Mouse (Mus musculus) embryo, embryonic 10 days (tissue): ENCODE results near the gene H1f0.

Source experiments
- DNase-seq: peaks from one replicate; pipeline ENCODE4 v3.0.0-alpha.2; 2015; ENCODE audit warnings: low spot score

Gene H1f0

DNA sequence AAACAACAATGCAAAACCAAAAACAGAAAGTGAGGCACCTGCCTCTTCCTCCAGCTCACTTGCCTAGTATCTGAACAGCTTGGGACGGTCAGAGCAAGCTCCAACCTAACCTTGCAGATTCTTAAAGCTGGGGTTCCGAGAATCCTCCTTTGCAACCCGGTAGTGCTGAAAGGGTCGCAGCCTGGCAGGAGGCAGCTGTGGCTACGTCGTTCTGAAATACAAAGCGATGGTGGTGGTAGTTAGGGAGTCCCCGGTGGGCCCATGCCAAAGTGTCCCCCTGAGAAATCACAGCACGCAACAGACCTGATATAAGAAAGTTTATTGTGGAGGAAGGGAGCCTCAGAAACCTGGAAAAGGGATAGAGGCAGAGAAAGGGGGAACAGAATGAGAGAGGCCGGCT is 10.1 kb downstream of the H1f0 start:
- DNase-seq: no peak

DNA sequence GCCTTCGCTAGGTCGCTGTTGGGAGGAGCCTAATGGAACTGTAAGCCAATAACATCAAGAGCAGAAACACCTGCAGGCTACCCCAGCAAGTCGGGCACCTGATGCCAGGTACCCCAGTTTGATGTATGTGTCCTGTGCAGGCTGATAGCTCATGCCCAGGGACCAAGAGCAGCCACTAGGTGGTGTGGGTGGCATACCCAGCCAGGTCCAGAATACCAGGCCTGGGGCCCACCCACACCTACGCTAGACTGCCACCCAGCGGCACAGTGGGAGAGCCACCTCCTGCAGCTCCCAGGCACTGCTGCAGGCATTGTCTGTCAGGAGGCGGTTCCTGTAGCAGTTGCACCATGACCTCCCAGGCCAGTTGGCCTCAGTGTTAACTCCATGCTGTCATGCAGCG is 10.6 kb downstream of the H1f0 start:
- peak; percentile 84 for DNase-seq

GRCm38 (mm10) chr15:79040501-79041416 is 12.5 kb downstream of the H1f0 start:
- peak; percentile 55 for DNase-seq

- no peak for DNase-seq
Measured at GRCm38 (mm10) chr15:79041585-79041984, 13.3 kb downstream of the H1f0 start, which contains the start of gene Galr3. Gene Galr3, plus strand, starts transcription at chr15:79041885.

GRCm38 (mm10) chr15:79042721-79043491 is 14.7 kb downstream of the H1f0 start:
- peak; percentile 61 for DNase-seq

- peak; percentile 61 for DNase-seq
Measured at GRCm38 (mm10) chr15:79044837-79045236, 16.6 kb downstream of the H1f0 start.

GRCm38 (mm10) chr15:79048186-79048585 is 19.9 kb downstream of the H1f0 start:
- no peak for DNase-seq

DNA sequence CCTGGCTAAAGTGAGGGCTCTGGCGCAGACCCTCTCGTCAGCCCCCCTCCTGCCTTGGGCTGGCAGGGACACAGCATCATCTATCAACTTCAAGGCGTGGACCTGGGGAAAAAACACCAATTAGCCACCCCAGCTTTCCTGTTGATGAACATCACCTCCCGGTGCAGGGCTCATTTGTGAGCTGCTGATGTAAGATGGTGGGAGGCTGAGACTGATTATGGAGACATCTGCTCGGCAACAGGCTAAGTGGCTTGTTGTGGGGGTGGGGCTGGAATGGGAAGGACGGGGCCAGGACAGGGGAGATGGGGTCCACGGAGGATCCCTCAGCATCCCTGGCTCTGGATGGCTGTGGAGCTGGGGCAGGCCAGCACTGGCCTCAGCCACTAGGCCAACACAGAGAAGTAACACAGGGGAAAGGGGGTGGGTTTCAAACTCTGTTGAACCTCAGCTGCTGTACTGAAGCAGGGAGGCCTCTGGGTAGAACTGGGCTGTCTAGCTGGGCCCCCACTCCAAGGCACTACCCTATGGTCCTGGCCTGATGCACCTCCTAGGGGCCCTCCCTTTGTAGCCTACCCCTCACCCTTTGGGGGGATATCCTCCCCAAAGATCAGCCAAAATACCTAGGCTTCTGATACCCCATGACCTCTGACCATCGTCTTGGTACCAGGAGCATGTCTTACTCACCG is 22.1 kb downstream of the H1f0 start:
- no peak for DNase-seq

DNA sequence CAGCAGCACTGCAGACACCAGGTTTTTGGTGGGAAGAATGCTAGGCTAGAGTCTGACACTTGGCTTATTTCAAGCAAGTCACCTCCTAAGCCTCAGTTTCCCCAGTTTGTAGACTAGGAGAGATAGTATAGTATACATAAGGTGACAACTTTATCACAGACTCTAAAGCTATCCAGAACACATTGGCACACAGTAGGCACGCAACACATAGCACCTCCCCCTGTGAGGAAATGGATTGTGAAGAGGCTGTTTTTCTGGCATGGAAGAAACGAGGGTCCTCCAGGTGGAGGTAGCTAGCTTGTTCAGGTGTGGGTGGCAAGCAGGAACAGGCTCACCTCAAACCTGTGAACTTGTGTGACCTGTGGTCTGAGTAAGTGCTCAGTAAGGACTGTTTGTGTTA is 22.7 kb downstream of the H1f0 start:
- no peak for DNase-seq

GRCm38 (mm10) chr15:79051461-79052360 is 23.5 kb downstream of the H1f0 start:
- DNase-seq: no peak

GRCm38 (mm10) chr15:79052366-79052765 is 24.1 kb downstream of the H1f0 start:
- DNase-seq: no peak

- no peak for DNase-seq
Measured at GRCm38 (mm10) chr15:79056601-79057000, 28.4 kb downstream of the H1f0 start.

GRCm38 (mm10) chr15:79057850-79058249 is 29.6 kb downstream of the H1f0 start:
- DNase-seq: no peak

- DNase-seq: no peak
Measured at GRCm38 (mm10) chr15:79060887-79061565, 32.8 kb downstream of the H1f0 start.

DNA sequence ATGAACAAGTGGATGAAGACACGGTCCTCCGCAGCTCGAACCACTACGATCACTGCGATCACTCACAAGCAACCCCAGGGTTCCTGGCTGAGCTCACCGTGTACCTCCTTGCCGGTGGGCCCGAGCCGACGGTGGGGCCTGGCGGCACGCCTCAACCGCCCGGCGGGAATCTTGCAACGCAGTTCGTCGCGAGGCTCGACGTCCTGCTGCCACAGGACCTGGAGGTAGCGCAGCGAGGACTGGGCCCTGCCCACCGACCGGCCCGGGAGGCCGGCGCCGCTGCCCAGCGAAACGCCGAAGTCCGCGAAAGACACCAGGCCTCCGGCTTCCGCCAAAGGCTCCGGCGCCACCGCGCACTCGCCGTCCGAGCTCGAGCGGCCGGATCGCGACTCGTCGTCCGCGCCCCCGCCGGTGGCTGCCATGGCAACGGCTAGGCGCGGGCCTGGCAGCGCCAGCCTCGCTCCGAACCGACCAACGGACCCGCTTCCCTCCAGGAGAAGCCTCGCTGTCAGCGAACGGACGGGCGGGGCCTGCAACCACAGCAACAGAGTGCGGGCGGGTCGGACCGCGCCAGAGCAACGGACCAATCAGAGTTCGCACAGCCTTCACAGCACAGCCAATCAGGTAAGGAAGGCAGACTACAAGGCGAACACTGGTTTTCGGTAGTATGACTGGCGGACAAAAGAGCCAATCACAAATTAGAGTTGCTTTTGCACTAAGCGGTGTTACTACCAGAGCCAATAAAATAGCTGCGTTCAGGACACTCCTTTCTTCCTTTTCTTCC is 34.3 kb downstream of the H1f0 start, which contains the start of gene Ankrd54:
Gene Ankrd54, minus strand, starts transcription at position 518 of the 784 bp plus-strand sequence.
- DNase-seq: peak; percentile 100

GRCm38 (mm10) chr15:79063160-79063740 is 35.0 kb downstream of the H1f0 start:
- DNase-seq: no peak

DNA sequence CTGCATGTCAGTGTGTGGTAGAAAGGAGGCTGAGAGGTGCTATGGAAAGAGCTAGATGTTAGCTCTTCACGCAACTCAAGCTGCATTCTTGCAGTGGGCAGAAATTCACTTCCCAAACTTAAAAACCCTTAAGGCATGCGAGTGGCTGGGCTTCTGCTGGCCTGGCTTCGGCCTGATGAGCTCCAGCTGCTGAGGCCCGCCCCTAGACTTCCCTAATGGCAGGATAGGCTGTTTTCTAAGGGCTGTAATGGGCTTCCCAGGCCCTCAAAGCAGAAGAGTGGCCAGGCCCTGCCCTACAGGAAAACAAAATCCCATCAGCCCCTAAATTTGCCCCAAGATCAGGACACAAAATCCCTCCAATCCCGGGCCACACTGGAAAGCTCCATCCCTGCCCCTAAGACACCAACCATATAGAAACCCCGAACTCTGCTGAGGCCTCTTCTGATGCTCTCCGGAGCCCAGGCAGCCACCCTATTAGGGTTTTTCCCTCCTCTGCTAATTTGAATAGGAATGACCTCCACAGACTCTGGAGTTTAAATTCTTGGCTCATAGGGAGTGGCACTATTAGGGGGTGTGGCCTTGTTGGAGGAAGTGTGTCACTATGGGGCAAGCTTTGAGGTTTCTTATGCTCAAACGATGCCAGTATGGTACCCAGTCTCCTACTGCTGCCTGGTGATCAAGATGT is 37.0 kb downstream of the H1f0 start:
- DNase-seq: no peak

- DNase-seq: peak; percentile 52
Measured at GRCm38 (mm10) chr15:79066276-79066675, 38.0 kb downstream of the H1f0 start.

GRCm38 (mm10) chr15:79067631-79068030 is 39.4 kb downstream of the H1f0 start:
- DNase-seq: no peak
